Mouse (Mus musculus): ENCODE data around the gene Gm14434.
"Not testable (repeated sequence)": the region's sequence is repeated elsewhere in the genome, so short reads cannot be mapped to it uniquely, and the experiment has no call there.

Gm14434 gene

GRCm38 (mm10) chr2:176486683-176487082 is at the start of gene Gm14434:
Gm14434 (minus strand) TSS chr2:176486783.
- not testable (repeated sequence) for DNase-seq (ENCODE audit: low spot score)

GRCm38 (mm10) chr2:176520756-176521155 is 34.2 kb upstream of the Gm14434 start, which contains the start of gene Zfp967:
Zfp967 (plus strand) TSS chr2:176521056.
- DNase-seq (ENCODE audit: low spot score): not testable (repeated sequence)

DNA sequence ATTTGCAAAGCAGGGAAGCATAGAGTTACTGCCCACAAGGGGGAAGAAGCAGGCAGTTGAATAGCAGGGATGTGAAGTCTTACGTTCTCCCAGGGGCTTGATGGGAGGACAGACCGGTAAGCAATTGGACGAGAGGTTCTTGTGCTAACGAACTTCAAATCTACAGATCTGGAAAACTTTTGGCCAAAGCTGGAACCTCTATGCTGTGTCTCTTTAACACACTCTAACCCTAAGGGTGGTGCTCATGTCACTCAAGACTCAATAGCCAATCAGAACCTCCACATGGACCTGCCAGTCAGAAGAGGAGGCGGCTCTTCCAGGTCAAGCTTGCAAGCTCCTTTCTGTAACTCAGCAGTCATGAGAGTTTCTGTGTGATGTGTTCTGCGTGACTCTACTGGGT is 63.3 kb downstream of the Gm14434 start, which contains the start of gene Gm14435:
Gm14435 (plus strand) TSS at position 301 of the 400 bp plus-strand sequence.
- not testable (repeated sequence) for DNase-seq (ENCODE audit: low spot score)

Data from c-Kit-positive CD71-positive TER-119-positive erythroid progenitor cells, embryonic 14.5 days (primary cell).